ENCODE assay signal across 23 mouse cellular contexts in genomic region chr11:23081616-23082015, GRCm38 (mm10).
DNase-seq lines count a peak whose midpoint lies in the region; ATAC-seq and TF ChIP-seq lines count a peak whose summit lies in the region.
"Had no signal": no experiment of that assay in that cellular context is flagged by ENCODE, and none has a peak within 500 bp of the region (broad histone marks: within the 10 kb centered on the region; RNA-seq: fewer than 3 reads in every experiment).

No protein-coding gene starts in this region.

- H3K4me3 ChIP-seq in kidney, embryonic 14.5 days (ENCODE audit: low read length) = no peak overlapping the region
- H3K4me3 ChIP-seq in lung, embryonic 14.5 days (ENCODE audit: low read depth, low read length) = no peak overlapping the region
- no peak overlapping the region for H3K4me3 ChIP-seq in ES-Bruce4 (ENCODE audit: low read depth, low read length)
- H3K4me3 ChIP-seq in hindbrain, embryonic 12.5 days = no peak overlapping the region
- H3K4me3 ChIP-seq: embryonic facial prominence, embryonic 13.5 days; forebrain, embryonic 12.5 days; heart, adult 2 months; heart, embryonic 15.5 days; hindbrain, embryonic 10.5 days; hindbrain, embryonic 15.5 days had no signal

- no peak for TF ChIP-seq EP300 in ES-Bruce4 (IDR thresholded peaks at IDR 0.05; ENCODE audit: insufficient read depth, low read depth, low read length)

- WGBS in kidney, embryonic 14.5 days = 66% methylated on average over 4 of the region's 4 CpGs
- WGBS in lung, embryonic 14.5 days = 49% methylated on average over 4 of the region's 4 CpGs
- 59% methylated on average over 4 of the region's 4 CpGs for WGBS in hindbrain, embryonic 12.5 days

- H3K27me3 ChIP-seq in kidney, embryonic 14.5 days (ENCODE audit: control insufficient read depth, insufficient read depth, low read length) = no peaks in the 10 kb centered on the region
- H3K27me3 ChIP-seq in lung, embryonic 14.5 days (ENCODE audit: insufficient read depth, low read length) = no peaks in the 10 kb centered on the region
- H3K27me3 ChIP-seq in ES-Bruce4 (ENCODE audit: control insufficient read depth, insufficient read depth, low read length, poor library complexity, severe bottlenecking) = no peaks in the 10 kb centered on the region
- no peaks in the 10 kb centered on the region for H3K27me3 ChIP-seq in hindbrain, embryonic 12.5 days
- H3K27me3 ChIP-seq: embryonic facial prominence, embryonic 13.5 days; forebrain, embryonic 12.5 days; heart, embryonic 15.5 days; hindbrain, embryonic 15.5 days had no signal

- no peaks in the 10 kb centered on the region for H3K36me3 ChIP-seq in kidney, embryonic 14.5 days (ENCODE audit: control insufficient read depth, insufficient read depth, low read length)
- no peaks in the 10 kb centered on the region for H3K36me3 ChIP-seq in lung, embryonic 14.5 days (ENCODE audit: insufficient read depth)
- H3K36me3 ChIP-seq in ES-Bruce4 (ENCODE audit: control insufficient read depth, insufficient read depth, low read length, poor library complexity, severe bottlenecking) = no peaks in the 10 kb centered on the region
- no peaks in the 10 kb centered on the region for H3K36me3 ChIP-seq in hindbrain, embryonic 12.5 days
- H3K36me3 ChIP-seq: embryonic facial prominence, embryonic 13.5 days; forebrain, embryonic 12.5 days; G1E; heart, embryonic 15.5 days; hindbrain, embryonic 10.5 days; hindbrain, embryonic 15.5 days had no signal

- no peak for TF ChIP-seq CTCF in lung, embryonic 14.5 days (IDR thresholded peaks at IDR 0.05; ENCODE audit: low read depth)
- TF ChIP-seq CTCF in ES-Bruce4 (IDR thresholded peaks at IDR 0.05; ENCODE audit: low read depth, low read length) = no peak

- H3K4me1 ChIP-seq in kidney, embryonic 14.5 days (ENCODE audit: control insufficient read depth, insufficient read depth, low read length) = 0 out of 2 replicates have a peak, but pooled peaks cover 2% of the 10 kb centered on the region
- no peaks in the 10 kb centered on the region for H3K4me1 ChIP-seq in lung, embryonic 14.5 days (ENCODE audit: insufficient read depth)
- H3K4me1 ChIP-seq in ES-Bruce4 (ENCODE audit: control insufficient read depth, insufficient read depth, low read length) = peaks cover 2% of the 10 kb centered on the region
- H3K4me1 ChIP-seq in hindbrain, embryonic 12.5 days = no peaks in the 10 kb centered on the region
- H3K4me1 ChIP-seq: forebrain, embryonic 12.5 days; hindbrain, embryonic 15.5 days had no signal

- H3K27ac ChIP-seq in kidney, embryonic 14.5 days (ENCODE audit: low read depth, low read length) = no peak overlapping the region
- no peak overlapping the region for H3K27ac ChIP-seq in lung, embryonic 14.5 days (ENCODE audit: low read depth)
- H3K27ac ChIP-seq in ES-Bruce4 (ENCODE audit: insufficient read depth, low read length) = peak overlapping the region; percentile 71
- H3K27ac ChIP-seq in hindbrain, embryonic 12.5 days = no peak overlapping the region
- H3K27ac ChIP-seq: embryonic facial prominence, embryonic 13.5 days; forebrain, embryonic 12.5 days; heart, adult 2 months; heart, embryonic 15.5 days; hindbrain, embryonic 10.5 days; hindbrain, embryonic 15.5 days had no signal

- no peak overlapping the region for H3K9ac ChIP-seq in kidney, embryonic 14.5 days (ENCODE audit: low read depth, low read length)
- no peak overlapping the region for H3K9ac ChIP-seq in lung, embryonic 14.5 days
- 0 out of 2 replicates have a peak overlapping the region, but pooled peaks have one; percentile 20 for H3K9ac ChIP-seq in ES-Bruce4 (ENCODE audit: low read depth, poor library complexity, severe bottlenecking)
- H3K9ac ChIP-seq in hindbrain, embryonic 12.5 days = no peak overlapping the region
- H3K9ac ChIP-seq: embryonic facial prominence, embryonic 13.5 days; forebrain, embryonic 12.5 days; heart, embryonic 15.5 days; hindbrain, embryonic 15.5 days had no signal

- 0 out of 2 replicates have a peak, but pooled peaks have one; percentile 46 for ATAC-seq in kidney, embryonic 14.5 days (ENCODE audit: low FRiP score, low TSS enrichment)
- 0 out of 2 replicates have a peak, but pooled peaks have one; percentile 21 for ATAC-seq in lung, embryonic 14.5 days (ENCODE audit: insufficient read depth)
- no peak for ATAC-seq in hindbrain, embryonic 12.5 days (ENCODE audit: low FRiP score)
- ATAC-seq: activated CD4-positive, CD25-positive, alpha-beta regulatory T cell, adult 4 months; forebrain, embryonic 16.5 days had no signal

- H3K4me2 ChIP-seq in kidney, embryonic 14.5 days (replicated peaks; ENCODE audit: low read depth, low read length) = no peak overlapping the region
- H3K4me2 ChIP-seq in lung, embryonic 14.5 days = no peak overlapping the region
- H3K4me2 ChIP-seq in hindbrain, embryonic 12.5 days (replicated peaks) = no peak overlapping the region
- H3K4me2 ChIP-seq: embryonic facial prominence, embryonic 13.5 days; forebrain, embryonic 12.5 days; heart, embryonic 11.5 days; heart, embryonic 15.5 days; hindbrain, embryonic 15.5 days had no signal

- no peak for DNase-seq in kidney, adult 18-20 months
- peak; percentile 6 for DNase-seq in lung, embryonic 14.5 days
- no peak for DNase-seq in lung, postnatal 14 days
- peak; percentile 97 for DNase-seq in R1 (ENCODE audit: low read depth, low spot score)
- DNase-seq: adrenal gland, postnatal 14 days; cerebellum, adult 18-20 months; cerebellum, adult 9-11 months; cerebellum, postnatal 36 days; gastrocnemius, postnatal 10 days; heart, adult 2 months; heart, postnatal 14 days had no signal

- TF ChIP-seq POLR2A in ES-Bruce4 (IDR thresholded peaks at IDR 0.05; ENCODE audit: insufficient read depth, low read length) = no peak

- no peaks in the 10 kb centered on the region for H3K9me3 ChIP-seq in kidney, embryonic 14.5 days (ENCODE audit: control insufficient read depth, low read length)
- no peaks in the 10 kb centered on the region for H3K9me3 ChIP-seq in lung, embryonic 14.5 days (ENCODE audit: low read depth, low read length)
- no peaks in the 10 kb centered on the region for H3K9me3 ChIP-seq in ES-Bruce4 (replicated peaks; ENCODE audit: control insufficient read depth, insufficient read depth, low read length, poor library complexity, severe bottlenecking)
- no peaks in the 10 kb centered on the region for H3K9me3 ChIP-seq in hindbrain, embryonic 12.5 days (replicated peaks)
- H3K9me3 ChIP-seq: embryonic facial prominence, embryonic 13.5 days; forebrain, embryonic 12.5 days; G1E; heart, embryonic 15.5 days; hindbrain, embryonic 10.5 days; hindbrain, embryonic 15.5 days had no signal

Comparison
In these comparisons a context has a peak if more than half of its experiments do, and no peak if none do; other contexts are left out.
1. DNase-seq: peak in lung, embryonic 14.5 days (single experiment) and R1 (single experiment); none in kidney, adult 18-20 months (single experiment) and lung, postnatal 14 days (single experiment).